Mouse (Mus musculus) gastrocnemius, adult 8-10 months (tissue): ENCODE results near the gene Pou3f3. TPM values are rescaled to one million over a fixed set of nuclear protein-coding genes. Genes with fewer than 3 reads are reported as not detected.

ENCODE experiments used
- DNase-seq, 2 experiments: peaks; one replicate each; pipeline ENCODE4 v3.0.0; 2022; ENCODE audit warnings: low spot score in 2 of 2
- total RNA-seq, 4 experiments: library from RNA; stranded (reverse); gene quantifications; 2 replicates each; pipeline ENCODE4 v1.2.4; 2022

Gene Pou3f3
- total RNA-seq, 4 experiments from 2014 or later, result 0.04 TPM; not detected in 3

DNA sequence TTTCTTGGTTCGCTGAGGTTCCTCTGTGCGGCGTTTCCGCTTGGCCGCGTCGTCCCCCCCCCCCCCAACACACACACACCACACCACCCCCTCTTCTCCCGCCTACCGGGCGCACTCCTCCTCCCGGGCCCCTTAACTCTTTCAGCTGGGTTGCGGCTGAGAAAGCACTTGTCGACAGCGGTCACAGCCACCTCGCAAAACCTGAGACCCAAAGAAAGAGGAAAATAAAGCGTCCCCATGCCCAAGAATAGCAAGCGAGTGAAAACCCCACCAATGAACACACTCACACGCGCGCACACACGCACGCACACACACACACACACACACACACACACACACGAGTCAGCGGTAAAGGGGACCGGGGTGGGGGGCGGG is 1.3 kb upstream of the Pou3f3 start:
- DNase-seq, result no peak

DNA sequence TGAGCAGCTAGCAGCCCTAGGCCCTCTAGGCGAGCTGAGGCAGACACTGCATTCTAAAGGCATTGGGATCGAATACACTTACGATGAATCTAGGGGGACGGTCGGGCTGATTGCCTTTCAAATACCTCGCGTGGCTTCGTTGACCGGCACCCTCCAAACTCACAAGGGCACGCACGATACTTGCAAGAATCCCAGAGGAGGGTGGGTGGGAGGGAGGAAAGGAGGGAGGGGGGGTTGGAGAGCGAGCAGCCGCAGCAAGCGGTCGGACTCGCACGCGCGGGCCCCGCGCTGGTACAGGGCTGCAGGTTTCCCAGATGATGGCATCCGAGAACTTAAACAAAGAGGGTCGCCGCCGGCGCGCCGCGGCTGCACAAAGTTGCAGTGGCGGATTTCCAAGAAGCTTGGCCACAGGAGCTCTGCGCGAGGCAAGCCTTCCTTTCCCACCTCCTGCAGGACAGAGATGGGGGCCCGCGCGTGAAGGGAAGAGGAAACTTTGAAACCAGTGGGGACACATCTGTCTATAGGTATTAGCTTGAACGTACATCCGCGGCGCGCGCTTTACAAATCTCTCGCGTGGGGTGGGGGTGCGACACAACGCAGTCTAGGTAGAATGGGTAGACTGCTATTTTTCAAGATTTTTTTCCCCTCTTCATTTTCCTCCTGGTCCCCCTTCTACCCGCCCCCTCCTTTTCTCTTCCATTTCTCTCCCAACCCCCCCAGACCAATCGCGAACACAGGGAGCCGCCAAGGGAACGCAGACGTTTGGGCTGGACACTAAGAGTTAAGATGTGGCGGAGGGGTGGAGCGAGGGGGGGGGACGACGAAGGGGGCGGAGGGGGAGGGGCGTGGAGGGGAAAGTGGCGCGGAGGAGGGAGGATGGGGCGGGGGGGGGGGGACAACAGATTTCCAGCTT is 647 bp upstream of the Pou3f3 start:
- DNase-seq, result no peak

DNA sequence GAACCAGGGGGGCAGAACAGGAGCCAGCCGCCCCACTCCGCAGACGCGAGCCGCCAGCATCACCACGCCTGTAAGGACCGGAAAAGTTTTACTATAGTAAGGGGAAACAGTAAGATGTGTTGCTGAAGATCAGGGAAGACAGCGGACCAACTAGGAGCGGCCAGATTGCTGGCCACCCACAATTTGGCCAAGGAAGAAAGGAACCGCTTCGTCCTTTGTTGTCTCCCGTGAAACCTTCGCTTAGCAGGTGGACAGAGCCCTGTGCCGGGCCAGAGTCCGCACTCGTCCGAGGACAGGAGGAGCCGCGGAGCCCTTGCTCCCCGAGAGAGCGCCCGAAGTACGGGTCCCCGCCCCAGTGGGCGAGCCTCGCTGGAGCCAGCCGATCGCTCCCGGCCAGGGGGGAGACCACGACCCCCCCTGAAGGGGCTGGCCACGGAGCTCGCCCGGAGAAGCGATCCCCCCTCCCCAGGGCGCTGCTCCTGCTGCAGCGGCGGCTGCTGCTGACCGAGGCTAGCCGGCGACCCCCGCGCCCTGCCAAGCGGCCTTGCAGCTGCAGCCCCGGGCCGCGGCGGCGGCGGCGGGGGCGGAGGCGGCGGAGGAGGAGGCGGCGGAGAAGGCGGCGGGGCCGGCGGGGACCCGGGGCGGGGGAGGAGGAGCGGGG is 933 bp downstream of the Pou3f3 start:
- no peak for DNase-seq

DNA sequence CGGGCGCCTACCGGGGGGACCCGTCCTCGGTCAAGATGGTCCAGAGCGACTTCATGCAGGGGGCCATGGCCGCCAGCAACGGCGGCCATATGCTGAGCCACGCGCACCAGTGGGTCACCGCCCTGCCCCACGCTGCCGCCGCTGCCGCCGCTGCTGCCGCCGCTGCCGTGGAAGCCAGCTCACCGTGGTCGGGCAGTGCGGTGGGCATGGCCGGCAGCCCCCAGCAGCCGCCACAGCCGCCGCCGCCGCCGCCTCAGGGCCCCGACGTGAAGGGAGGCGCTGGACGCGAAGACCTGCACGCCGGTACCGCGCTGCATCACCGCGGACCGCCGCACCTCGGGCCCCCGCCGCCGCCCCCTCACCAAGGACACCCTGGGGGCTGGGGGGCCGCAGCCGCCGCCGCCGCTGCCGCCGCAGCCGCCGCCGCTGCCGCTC is 1.8 kb downstream of the Pou3f3 start:
- no peak for DNase-seq

DNA sequence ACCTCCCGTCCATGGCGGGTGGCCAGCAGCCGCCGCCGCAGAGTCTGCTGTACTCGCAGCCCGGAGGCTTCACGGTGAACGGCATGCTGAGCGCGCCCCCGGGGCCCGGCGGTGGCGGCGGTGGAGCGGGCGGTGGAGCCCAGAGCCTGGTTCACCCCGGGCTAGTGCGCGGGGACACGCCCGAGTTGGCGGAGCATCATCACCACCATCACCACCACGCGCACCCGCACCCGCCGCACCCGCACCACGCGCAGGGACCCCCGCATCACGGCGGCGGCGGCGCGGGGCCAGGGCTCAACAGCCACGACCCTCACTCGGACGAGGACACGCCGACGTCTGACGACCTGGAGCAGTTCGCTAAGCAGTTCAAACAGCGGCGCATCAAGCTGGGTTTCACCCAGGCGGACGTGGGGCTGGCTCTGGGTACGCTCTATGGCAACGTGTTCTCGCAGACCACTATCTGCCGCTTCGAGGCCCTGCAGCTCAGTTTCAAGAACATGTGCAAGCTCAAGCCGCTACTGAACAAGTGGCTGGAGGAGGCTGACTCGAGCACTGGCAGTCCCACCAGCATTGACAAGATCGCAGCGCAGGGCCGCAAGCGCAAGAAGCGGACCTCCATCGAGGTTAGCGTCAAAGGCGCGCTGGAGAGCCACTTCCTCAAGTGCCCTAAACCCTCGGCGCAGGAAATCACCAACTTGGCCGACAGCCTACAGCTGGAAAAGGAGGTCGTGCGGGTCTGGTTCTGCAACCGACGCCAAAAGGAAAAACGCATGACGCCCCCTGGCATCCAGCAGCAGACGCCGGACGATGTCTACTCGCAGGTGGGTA is 2.4 kb downstream of the Pou3f3 start:
- no peak for DNase-seq

DNA sequence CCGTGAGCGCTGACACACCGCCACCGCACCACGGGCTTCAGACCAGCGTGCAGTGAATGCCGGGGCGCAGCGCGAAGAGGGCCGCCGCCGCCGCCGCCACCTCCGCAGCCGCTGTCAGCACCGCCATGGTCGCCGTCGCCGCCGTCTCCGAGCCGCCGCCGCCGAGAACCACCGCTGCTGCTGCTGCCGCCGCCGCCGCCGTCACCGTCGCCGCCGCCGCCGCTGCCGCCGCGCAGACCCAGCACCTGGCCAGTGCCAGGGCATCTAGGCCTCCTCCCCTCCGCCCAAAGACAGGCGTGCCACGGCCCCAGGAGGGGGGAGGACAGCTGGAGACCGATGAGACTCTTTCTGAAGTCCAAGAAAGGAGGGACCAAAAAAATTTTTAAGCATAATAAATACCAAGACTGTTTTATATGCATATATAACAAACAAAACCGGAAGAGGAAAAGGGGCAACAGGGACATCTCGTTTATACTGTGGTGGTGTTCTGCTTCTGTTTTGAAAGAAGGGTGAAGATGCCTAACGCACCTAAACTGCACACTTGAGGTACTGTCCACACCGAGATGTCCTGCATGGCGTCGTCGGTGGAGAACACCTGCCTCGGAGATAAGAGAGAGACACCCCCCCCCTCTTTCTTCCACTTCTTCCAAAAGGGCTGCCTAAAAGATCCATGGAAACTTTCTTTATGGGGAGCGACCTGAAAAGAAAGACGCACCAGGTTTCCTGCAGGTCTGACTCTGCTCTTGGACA is 3.2 kb downstream of the Pou3f3 start:
- DNase-seq, result no peak

DNA sequence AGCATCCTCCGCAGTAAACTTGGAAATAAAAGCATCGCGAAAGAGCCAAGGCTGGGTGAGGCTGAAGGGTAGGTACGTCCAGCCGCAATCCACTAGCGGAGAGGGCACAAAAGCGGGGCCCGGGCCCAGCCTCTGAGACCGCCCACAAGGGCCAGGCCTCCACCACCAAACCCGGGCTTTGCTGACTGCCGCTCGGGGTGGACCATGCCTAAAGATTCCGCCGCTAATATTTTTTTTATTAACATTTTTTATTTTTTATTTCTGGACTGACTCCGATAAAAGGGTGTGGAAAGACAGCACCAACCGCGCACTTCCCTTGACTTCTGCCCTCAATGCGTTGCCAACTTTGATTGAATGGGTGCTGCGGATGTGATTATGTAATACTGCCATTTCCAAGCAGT is 3.9 kb downstream of the Pou3f3 start:
- DNase-seq, result no peak

DNA sequence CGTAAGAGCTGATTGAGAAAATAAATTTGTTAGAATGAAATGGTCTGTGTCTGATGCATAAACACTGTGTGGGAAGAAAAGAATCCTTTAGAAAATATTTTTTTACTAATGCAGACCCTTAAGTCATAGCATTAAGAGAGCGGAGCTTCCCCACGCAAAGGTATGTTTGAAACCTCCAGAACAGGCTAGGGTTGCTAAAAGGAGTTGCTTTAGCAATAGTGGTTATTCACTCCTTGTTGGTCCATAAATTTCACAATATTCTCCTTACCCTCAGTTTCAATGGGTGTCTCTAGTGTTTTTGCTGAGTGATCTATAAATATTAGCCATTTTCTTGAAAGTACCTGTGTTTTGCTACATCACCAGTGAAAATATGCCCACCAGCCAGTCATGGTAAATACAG is 4.6 kb downstream of the Pou3f3 start:
- DNase-seq, result no peak

DNA sequence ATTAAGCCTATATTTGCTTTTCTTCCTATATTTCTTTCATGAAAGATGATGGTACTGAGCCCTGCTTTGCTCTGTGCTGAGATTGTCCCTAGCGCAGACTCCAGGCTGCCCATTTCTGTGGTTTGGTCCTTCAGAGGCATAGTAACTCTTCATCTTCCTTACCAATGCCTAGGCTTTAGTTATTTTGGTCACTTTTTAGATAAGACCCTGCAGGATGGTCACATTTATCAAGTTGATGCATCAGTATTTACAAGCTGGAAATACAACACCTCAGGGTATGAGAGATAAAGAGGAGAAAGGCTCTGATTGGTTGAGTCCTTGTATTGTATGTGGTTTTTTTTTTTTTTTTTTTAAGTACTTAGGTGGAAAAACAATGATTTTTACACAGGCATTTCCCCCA is 5.2 kb downstream of the Pou3f3 start:
- no peak for DNase-seq

DNA sequence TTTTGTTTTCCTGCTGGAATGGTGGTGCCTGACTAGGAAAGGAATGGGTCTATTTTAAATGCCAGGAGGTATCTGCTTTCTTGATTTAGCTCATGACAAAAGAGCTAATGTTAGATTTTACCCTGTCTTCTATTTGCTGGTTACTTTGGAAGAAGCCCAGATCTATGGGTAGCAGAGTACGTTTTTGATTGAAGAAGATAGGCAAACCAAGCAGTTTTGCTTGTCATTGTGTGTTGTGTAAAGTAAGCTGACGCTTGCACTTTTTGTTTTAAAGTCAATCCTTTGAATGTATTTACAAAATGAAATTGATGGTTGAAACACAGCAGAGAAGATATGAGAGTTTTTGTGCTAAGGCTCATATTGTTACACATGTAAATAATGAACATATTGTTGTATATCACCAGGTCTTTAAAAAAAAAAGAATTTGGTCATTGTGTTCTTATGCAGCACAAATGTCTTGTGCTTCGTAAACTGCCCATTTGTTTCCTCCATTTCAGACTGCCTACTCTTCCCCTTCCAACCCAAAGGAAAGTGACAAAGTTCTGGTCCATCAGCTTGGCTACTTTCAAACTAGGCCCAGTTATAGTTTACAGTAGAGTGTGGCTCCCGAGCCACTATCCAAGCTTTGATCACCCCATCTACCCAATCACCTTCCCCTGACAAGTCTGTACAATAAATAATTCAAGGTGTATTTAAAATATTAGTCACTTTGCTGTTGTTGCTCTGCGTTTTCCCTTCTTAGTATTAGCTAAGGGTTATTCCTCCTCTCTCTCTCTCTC is 6.5 kb downstream of the Pou3f3 start:
- no peak for DNase-seq

DNA sequence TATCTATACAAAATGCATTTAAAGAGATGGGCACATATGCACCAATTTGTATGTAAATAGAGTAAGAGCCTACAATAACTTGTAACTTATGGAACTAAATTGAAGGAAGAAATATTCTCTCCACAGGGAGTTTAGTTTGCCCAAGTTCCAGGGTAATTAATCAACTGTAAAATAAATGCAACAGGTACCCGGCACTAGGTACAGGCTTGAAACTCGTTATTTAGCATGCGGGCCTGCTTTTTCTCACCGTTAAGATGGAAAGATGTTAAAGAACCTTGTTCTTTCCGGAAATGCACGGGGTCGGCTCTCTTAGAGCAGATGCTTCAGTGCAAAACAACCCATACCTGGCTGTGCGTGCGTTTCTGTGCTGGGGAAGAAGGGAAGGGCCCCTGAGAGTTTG is 7.4 kb downstream of the Pou3f3 start:
- no peak for DNase-seq

DNA sequence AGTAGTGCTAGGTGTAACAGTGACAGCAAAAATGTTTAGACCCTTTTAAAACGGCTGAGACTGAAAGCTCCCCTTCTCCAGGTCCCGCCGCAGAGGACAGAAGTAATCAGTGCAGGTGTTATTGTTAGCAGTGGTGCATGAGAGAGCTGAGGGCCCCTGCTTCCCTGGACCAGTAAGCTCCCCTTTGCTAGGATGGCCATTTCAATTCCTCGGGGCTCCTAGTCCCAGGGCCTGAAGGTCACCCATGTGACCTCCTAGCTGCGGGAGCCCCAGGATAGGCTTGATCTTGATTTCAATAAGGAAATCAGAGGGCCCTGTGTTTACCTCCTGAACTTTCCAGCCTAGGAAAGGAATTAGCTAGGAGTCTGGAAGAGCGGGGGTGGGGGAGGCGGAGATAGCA is 7.9 kb downstream of the Pou3f3 start:
- no peak for DNase-seq

DNA sequence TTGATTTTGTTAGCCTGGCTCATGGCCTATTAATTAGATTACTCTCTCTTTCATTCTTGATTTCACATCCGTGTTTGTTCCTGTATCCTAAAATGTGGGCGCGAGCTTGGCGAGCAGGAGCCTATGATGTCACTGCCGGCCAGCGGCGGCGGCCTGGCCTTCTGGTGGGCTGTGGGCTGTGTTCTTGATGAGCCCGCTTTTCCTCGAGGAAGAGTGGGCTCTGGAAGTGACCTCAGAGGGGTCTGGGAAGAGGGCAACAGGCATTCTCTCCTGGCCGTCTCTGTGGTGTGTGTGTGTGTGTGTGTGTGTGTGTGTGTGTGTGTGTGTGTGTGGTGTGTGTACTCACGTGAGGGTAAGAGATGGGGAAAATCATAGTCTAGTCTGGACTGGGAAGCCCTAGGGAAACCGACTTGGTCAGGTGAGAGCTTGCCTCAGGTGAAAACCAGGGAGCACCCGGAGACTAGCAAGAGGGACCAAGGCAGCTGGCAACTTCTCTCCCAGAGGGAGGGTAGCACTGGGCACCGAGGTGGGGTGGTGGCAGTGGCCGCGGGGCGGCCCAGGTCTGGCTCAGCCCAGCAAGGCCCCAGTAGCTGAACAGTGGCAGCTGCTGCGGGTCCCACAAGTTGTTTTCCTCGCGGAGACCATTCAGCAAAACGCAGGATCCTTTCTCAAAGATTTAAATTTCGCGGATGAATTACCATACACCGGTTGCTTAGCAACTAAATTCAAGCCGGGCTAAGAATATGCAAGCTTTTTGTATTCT is 8.5 kb downstream of the Pou3f3 start:
- no peak for DNase-seq

DNA sequence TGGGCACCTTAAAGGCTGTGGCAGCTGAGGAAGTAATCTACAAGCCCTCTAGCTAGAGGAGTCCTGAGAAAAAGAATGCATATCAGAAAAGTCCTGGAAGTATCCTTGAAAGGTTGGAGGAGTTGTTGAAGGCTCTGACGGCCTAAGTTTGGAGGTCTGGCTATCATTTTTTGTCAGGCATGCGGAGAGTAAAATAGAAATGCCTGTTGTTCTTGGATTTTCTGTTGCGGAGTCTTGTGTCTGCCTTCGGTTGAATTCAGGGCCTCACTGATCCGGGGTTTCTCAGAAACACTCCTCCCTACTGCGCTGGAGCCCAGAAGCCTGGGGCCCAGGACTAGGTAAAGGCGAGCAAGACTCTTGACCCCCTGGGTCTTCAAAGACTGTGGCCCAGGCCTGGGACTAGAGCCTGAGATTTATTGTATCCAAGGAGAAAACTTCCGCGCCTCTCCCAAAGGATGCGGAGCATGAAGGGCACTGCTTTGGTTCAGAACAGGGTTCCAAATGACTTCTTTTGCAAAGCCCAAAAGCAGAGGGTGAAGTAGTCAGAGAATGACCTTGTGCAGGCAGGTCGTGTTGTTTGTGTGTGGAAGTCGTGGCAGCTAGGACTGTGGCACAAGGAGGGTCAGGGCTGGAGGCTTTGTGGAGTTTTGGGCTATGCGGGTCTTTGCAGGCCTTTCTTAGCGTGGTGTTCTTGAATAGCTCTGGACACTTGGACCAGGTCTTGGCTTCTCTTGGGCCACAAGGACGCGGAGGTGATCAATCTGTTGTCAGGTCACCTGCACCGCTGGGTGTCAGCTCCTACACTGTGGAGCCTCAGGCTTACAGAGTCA is 9.6 kb downstream of the Pou3f3 start:
- no peak for DNase-seq

DNA sequence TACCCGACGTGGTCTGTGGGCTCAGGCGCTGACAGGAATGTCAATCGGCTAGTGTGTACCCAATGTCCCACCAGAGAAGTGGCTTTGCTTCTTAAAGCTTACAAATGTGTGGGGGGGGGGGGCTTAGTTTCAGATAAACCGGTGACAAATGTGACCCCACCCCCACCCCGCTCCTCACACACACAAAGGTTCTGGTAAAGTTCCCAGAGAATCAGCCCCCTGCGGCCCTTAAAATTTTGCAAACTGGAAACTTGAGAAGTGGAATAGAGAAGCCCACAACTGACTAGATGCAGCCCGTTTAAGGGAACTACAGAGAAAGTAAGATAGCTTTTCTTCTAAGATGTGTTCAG is 10.2 kb downstream of the Pou3f3 start:
- no peak for DNase-seq

DNA sequence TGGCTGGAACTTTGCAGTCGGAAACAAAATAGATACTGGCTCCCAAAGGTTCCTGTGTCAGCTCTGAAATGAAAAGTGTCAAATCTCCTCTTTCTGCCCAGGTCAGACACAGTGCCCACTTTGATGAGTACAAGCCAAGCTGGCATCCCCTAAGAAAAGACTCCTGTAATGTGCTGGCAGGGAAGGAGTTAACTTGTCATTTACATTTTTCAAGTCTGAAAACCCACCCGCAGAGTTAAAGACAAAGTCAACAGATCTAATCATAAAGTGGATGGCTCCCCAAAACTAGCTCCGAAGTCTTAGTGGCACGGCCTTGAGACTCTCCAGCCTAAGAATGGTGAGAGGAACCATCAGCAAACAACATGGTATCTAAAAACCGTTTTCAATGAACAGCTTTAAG is 11.6 kb downstream of the Pou3f3 start:
- DNase-seq, result no peak

DNA sequence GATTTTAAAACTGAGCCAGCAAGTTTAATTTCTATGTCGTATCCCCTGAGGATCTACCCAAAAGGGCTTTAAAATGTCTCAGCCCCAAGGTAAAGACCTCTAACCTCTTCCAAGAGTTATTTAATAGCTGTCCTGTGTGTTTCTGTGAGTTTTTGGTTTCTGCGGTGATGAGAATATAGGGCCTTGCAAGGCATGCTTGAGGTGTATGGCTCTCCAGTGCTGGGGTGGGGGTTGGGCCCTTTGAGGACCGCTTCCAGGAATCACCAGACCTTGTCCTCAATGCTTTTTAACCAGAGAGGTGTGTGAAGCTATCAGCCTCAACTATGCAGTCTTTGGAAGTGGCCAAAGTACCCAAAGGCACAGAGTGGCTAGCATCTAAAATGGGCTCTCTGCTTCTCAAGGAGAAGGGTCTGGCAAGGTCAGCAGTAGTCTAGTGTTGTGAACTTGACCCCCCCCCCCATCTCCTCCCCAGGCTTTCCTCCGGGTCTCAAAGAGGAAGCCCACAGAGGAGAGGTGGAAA is 12.1 kb downstream of the Pou3f3 start:
- DNase-seq, result no peak

DNA sequence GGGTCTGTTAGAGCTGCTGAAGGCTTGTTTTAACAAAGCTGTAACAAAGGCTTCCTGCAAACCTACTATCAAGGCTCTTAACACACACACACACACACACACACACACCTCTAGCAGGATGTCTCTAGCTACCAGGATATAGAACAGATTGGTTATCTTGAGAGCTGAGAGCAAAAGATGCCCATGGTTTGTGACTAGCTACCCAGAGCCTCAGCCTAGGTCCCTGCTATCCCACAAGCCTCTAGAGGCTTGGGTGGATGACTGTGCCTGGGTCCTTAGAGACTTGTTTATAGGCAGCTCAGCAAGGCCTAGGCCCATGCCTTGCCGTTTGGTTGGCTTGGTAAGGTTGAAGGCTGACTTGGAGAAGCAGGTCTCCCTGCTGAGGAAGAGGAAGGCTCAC is 13.5 kb downstream of the Pou3f3 start:
- DNase-seq, result no peak
